Mouse (Mus musculus) forebrain, embryonic 10.5 days (tissue): ENCODE measurements at regions not wholly inside any gene's neighbourhood (a gene's known extent, or its start where the extent isn't known, plus 50 kb on each side); places are given as distances from the start of the nearest gene placed in this dataset.

Experiments used
- DNase-seq: peaks from one replicate; pipeline ENCODE4 v3.0.0-alpha.2; 2017; ENCODE audit warnings: low spot score; ENCODE audit errors: extremely low spot score
- H3K27ac ChIP-seq: fragments of 300-500 bp; sonication (generic); 2 replicates; pipeline ENCODE4 v1.5.1; 2016; ENCODE audit warnings: mild to moderate bottlenecking
- H3K27me3 ChIP-seq: fragments of 300-500 bp; sonication (generic); 2 replicates; pipeline ENCODE4 v1.6.1; 2016; ENCODE audit warnings: mild to moderate bottlenecking; ENCODE audit not compliant: poor library complexity, severe bottlenecking
- H3K36me3 ChIP-seq: fragments of 300-500 bp; sonication (generic); replicated peaks from 2 replicates; pipeline ENCODE4 v1.6.1; 2016; ENCODE audit warnings: mild to moderate bottlenecking, moderate library complexity
- H3K4me1 ChIP-seq: fragments of 300-500 bp; sonication (generic); 2 replicates; pipeline ENCODE4 v1.6.1; 2016
- H3K4me3 ChIP-seq: fragments of 300-500 bp; sonication (generic); 2 replicates; pipeline ENCODE4 v1.5.1; 2016; ENCODE audit warnings: mild to moderate bottlenecking, moderate library complexity
- H3K9me3 ChIP-seq: fragments of 300-500 bp; sonication (generic); 2 replicates; pipeline ENCODE4 v1.6.1; 2016; ENCODE audit warnings: mild to moderate bottlenecking, moderate library complexity
- WGBS: fragments of 180-500 bp; shearing (Covaris S2); methylation state at CpG from one replicate; pipeline ENCODE4 v1.1.7; 2016; 5-methylcytosine and 5-hydroxymethylcytosine counted together

DNA sequence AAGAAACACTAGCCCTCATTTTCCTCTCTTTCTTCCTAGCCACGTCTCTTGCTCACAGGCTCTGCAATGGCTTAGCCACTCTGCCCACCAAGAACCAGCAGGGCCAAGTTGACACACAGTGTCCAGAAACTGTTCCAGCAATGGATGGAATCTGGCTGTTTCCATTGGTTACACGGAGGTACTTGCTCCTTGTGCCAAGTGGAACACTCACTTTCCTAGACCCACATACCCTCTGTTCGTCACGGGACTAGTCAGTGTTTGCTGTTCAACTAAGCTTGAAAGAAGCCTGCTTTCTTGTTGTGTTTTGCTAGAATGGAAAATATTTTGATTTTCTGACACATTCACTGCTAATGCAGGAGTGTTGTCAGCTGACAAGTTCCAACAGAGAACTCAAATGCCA lies 575.7 kb upstream of the Gulo start:
- H3K36me3 ChIP-seq: no peaks in the 10 kb centered on the region
- H3K27ac ChIP-seq: no peak overlapping the region
- no peaks in the 10 kb centered on the region for H3K4me1 ChIP-seq
- H3K27me3 ChIP-seq: no peaks in the 10 kb centered on the region
- no peak for DNase-seq
- WGBS: 80% methylated on average over 4 of the region's 4 CpGs
- no peak overlapping the region for H3K4me3 ChIP-seq
- H3K9me3 ChIP-seq: no peaks in the 10 kb centered on the region

DNA sequence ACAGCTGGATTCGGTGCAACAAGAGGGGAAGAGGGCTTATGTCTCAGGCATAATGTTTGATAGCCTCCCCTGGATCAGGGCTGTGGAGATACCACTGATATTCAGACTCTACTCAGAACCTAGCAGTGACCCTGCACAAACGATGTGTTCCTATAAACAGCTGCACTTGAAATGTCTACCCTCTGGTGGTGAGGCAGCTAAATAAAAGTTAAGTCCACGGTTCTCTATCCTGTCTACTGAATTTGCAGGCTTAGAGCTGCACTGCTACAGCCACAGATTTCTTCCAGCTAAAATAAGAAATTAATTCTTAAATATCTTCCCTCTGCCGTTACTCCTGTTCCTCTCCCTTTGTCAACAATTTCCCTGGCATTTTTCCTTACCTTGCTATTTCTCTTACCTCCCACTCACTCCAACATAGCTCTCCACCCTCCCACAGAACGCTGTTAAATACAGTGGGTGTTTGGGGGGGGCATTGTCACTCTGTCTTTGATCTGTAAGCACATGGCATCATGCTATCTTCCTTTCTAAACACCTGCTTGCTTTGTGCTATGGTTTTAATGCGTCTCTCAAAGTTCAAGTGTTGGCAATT lies 571.0 kb upstream of the Gulo start:
- Histone ChIP-seq H3K4me3 (no peak overlapping the region), H3K36me3 (no peaks in the 10 kb centered on the region)
- WGBS: 83% methylated on average over 6 of the region's 6 CpGs

DNA sequence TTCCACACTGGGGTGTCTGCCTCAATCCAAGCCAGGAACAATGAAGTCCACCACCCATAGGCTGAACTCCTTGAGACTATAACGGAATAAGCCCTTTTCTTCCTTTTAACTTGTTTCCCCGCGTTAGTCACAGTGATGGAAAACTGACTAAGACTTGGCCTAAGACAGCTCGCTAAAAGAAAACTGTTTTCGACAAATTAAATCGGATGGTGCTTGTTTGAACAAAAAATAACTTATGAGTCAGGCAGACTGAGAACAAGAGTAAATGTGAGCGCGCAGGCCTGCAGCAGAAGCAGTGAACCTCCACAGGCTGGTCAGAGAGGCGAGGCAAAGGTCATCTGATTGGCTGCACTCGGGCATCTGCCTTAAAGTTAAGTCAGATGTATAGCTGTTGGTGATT lies 557.6 kb upstream of the Gulo start:
- Histone ChIP-seq H3K4me1 (no peaks in the 10 kb centered on the region; the same call in 1 of the 2 replicates), H3K4me3 (no peak overlapping the region)
- WGBS: 83% methylated on average over 10 of the region's 10 CpGs

More for the DNA sequence above, 571.0 kb upstream of the Gulo start:
- Histone ChIP-seq H3K27ac (no peak overlapping the region), H3K9me3 (0 out of 2 replicates have a peak, but pooled peaks cover 2% of the 10 kb centered on the region), H3K27me3 (no peaks in the 10 kb centered on the region), H3K4me1 (no peaks in the 10 kb centered on the region)
- DNase-seq: no peak

DNA sequence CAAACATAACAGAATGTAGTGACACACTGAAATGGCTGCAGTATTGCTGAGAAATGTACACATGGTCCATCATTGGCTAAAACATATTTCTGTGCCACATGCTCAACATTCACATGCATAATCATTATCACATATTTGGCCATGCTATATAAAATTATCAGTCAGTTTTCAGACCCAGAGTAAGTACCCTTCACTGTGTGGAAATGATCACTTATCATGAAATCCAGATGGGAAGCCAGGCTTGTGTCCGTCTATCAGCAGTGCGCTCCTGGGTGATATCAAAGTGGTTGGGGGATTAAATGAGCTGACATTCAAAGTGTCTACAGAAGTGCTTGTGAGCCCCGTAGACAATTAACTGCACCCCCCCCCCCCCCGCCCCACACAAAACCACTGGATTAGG lies 553.7 kb upstream of the Gulo start:
- Histone ChIP-seq H3K27me3 (no peaks in the 10 kb centered on the region), H3K36me3 (no peaks in the 10 kb centered on the region), H3K9me3 (no peaks in the 10 kb centered on the region), H3K27ac (no peak overlapping the region), H3K4me3 (no peak overlapping the region), H3K4me1 (no peaks in the 10 kb centered on the region; the same call in 1 of the 2 replicates)
- no peak for DNase-seq
- 67% methylated on average over 4 of the region's 4 CpGs for WGBS

More for the DNA sequence above, 557.6 kb upstream of the Gulo start:
- Histone ChIP-seq H3K36me3 (no peaks in the 10 kb centered on the region), H3K27ac (no peak overlapping the region), H3K9me3 (no peaks in the 10 kb centered on the region), H3K27me3 (no peaks in the 10 kb centered on the region)
- DNase-seq: no peak

DNA sequence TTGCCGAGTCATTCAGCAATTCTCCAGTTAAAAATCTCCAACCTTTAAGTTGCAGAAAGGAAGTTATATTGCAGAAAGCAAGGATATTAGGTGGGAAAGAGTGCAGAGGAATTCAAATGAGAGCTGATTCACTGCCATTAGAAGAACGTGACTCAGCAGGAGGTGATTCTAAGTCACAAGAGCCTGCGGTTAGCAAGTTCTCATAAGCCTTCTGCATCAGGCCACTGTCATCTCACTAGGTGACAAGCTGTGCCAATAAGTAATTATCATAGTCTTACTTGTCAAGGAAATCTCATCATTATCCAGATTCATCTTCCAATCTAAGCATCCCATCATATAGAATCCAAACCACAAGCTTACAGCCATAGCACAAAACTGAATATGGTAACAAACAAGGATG lies 552.7 kb upstream of the Gulo start:
- 81% methylated on average over 3 of the region's 3 CpGs for WGBS
- H3K27me3 ChIP-seq: no peaks in the 10 kb centered on the region
- H3K4me3 ChIP-seq: no peak overlapping the region
- no peaks in the 10 kb centered on the region for H3K9me3 ChIP-seq
- no peak for DNase-seq
- H3K4me1 ChIP-seq: no peaks in the 10 kb centered on the region; the same call in 1 of the 2 replicates
- H3K36me3 ChIP-seq: no peaks in the 10 kb centered on the region
- H3K27ac ChIP-seq: no peak overlapping the region

DNA sequence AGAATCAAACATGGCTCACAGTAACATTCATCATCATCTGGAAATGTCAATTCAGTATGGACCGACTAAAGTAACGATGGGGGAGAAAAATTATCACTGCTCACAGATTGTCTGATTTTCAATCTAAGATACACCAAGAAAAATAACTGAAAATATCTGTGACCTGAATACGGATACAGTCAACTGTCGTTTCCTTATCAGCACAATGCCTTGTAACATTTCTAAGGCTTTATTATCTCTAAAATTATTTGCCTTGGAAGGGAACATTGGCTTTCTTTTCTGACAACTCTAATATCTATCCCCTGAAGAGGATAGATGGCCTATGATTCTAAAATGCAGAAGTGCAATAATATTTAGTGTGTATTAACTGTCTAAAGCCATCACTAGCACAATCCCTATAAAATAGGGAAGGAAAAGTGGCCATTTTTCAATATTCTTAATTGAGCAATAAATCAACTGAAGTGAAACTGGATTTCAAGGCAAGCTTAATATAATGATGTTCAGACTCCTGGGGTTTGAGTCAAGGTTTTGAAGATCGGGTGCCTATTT lies 552.1 kb upstream of the Gulo start:
- Histone ChIP-seq H3K4me3 (no peak overlapping the region), H3K27ac (no peak overlapping the region), H3K27me3 (no peaks in the 10 kb centered on the region), H3K4me1 (no peaks in the 10 kb centered on the region; the same call in 1 of the 2 replicates), H3K36me3 (no peaks in the 10 kb centered on the region), H3K9me3 (no peaks in the 10 kb centered on the region)
- no peak for DNase-seq
- WGBS: 98% methylated on average over 5 of the region's 5 CpGs

DNA sequence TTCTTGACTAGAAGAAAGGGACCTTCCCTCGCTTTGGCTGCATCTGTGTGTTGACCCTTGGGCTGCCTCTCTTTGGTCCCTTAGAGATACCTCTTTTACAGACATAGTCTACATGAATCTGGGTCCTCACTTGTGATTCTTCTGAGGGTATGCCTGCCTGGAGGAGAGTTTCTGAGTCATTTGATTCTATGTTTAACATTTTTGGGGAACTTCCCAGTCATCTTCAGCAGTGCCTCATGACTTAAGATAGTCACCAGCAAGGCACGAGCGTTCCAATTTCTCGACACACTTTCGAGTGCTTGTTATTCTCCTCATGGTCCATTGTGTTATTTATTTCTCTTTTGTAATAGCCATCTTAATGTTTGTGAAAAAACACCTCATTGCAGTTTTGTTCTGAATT lies 549.4 kb upstream of the Gulo start:
- WGBS: 91% methylated on average over 5 of the region's 5 CpGs
- no peaks in the 10 kb centered on the region; the same call in 1 of the 2 replicates for H3K4me1 ChIP-seq
- DNase-seq: no peak
- H3K9me3 ChIP-seq: no peaks in the 10 kb centered on the region
- H3K36me3 ChIP-seq: no peaks in the 10 kb centered on the region
- H3K27ac ChIP-seq: no peak overlapping the region
- no peak overlapping the region for H3K4me3 ChIP-seq
- no peaks in the 10 kb centered on the region for H3K27me3 ChIP-seq

DNA sequence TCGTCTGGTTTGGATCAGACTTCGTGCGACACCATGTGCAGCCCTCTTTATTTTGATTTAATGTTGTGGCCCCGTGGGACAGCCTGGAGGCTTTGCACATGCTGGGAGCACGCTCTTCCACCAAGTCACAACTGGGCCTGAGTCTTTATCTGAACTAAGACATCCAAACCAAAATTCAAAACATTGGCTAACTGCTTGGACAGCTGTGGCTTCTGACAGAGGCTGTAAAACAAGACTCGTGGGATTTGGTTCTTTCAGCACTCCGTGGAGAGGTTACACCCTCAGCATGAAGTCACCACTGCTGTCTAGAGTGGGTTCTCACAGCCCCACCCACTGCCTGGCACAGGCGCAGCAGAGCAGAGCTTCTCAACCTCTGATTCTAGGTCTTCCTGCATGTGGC lies 548.6 kb upstream of the Gulo start:
- no peaks in the 10 kb centered on the region for H3K4me1 ChIP-seq
- H3K36me3 ChIP-seq: no peaks in the 10 kb centered on the region
- DNase-seq: no peak
- no peak overlapping the region for H3K27ac ChIP-seq
- no peaks in the 10 kb centered on the region for H3K9me3 ChIP-seq
- WGBS: 83% methylated on average over 8 of the region's 8 CpGs
- no peak overlapping the region for H3K4me3 ChIP-seq
- no peaks in the 10 kb centered on the region for H3K27me3 ChIP-seq

DNA sequence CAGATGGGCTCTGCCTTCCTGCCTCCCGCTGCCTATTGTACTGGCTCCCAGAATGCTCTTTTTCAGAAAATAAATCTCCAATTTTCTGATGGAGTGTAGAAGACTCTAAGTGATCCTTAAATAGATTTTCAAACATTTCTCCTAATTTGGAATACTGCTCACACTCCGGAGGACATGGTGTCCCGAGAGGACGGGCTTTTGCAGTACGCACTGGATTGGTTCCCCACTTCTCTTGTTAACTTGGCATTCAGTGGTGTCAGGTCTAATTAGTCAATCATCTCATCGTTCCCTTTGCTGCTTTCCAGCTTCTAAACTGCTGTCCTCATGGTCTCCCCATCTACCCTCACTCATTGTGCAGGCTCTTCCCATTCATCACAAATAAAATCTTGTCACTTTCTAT lies 529.5 kb upstream of the Gulo start:
- DNase-seq: no peak
- no peaks in the 10 kb centered on the region for H3K4me1 ChIP-seq
- H3K27ac ChIP-seq: no peak overlapping the region
- WGBS: 89% methylated on average over 6 of the region's 6 CpGs
- H3K9me3 ChIP-seq: no peaks in the 10 kb centered on the region
- H3K36me3 ChIP-seq: no peaks in the 10 kb centered on the region
- H3K4me3 ChIP-seq: no peak overlapping the region
- no peaks in the 10 kb centered on the region for H3K27me3 ChIP-seq

DNA sequence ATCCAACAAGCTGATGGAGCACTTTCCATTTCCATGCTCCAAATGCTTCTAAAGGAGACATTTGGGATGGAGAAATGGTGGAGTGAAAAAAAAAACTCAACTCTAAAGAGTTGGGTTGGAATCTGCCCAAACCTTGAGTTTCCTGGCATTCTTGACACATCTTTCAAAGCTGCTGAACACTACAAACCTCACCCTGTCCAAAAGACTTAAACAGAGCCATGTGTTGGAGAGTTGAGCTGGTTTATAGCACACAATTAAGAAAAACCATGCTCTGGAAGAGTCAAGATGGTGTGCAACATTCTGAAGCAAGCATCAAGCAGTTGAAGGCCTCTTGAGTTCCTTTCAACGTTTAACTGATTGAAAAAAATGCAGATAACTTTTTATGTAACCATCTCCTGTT lies 525.7 kb upstream of the Gulo start:
- H3K4me1 ChIP-seq: no peaks in the 10 kb centered on the region
- H3K36me3 ChIP-seq: no peaks in the 10 kb centered on the region
- H3K9me3 ChIP-seq: no peaks in the 10 kb centered on the region
- no peaks in the 10 kb centered on the region for H3K27me3 ChIP-seq
- no peak overlapping the region for H3K27ac ChIP-seq
- DNase-seq: no peak
- H3K4me3 ChIP-seq: no peak overlapping the region
- 74% methylated on average over 1 of the region's 1 CpGs for WGBS

DNA sequence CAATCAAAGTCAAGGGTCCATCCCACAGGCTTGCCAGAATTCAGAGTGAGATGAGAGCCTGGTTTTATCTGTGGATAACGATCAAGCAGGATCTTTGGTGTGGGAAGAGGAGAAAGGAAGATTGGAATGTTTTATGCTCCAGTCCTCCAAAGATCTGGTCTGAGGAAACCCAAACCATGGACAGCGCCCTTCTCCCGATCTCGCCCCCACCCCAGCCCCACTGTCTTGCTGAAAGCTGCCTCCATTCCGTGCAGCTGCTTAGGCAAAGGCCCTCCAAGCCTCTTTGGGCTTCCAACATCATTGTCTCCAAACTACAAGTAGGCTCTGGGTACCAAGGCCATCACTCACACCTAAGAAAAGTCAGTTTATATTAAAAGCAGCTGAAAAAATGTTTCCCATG lies 519.1 kb upstream of the Gulo start:
- no peak for DNase-seq
- no peak overlapping the region for H3K4me3 ChIP-seq
- no peaks in the 10 kb centered on the region for H3K27me3 ChIP-seq
- no peaks in the 10 kb centered on the region for H3K9me3 ChIP-seq
- 40% methylated on average over 5 of the region's 5 CpGs for WGBS
- no peaks in the 10 kb centered on the region for H3K36me3 ChIP-seq
- H3K4me1 ChIP-seq: no peaks in the 10 kb centered on the region
- H3K27ac ChIP-seq: no peak overlapping the region

DNA sequence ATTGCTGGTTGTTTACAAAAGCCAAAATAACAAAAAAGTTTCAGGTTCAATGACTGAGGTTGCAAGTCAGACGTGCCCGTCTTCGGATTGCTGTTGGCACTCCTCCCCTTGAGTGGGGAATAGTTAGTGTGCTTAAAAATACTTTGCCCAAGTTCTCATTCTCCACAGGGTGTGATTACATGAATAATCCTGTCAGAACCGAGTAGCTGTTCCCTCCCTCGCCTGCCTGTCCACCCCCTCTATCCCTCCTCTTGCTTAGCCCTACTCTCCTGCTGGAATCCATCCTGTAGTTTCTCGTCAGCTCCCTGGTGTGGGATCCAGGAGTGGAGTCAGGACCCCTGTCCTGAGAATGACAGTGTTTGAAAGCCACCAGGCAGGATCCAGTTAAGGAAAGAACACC lies 518.1 kb upstream of the Gulo start:
- 73% methylated on average over 6 of the region's 6 CpGs for WGBS
- Histone ChIP-seq H3K36me3 (no peaks in the 10 kb centered on the region), H3K4me3 (no peak overlapping the region), H3K9me3 (no peaks in the 10 kb centered on the region), H3K27ac (no peak overlapping the region), H3K27me3 (no peaks in the 10 kb centered on the region), H3K4me1 (peaks cover 2% of the 10 kb centered on the region; the same call in 1 of the 2 replicates)
- no peak for DNase-seq

DNA sequence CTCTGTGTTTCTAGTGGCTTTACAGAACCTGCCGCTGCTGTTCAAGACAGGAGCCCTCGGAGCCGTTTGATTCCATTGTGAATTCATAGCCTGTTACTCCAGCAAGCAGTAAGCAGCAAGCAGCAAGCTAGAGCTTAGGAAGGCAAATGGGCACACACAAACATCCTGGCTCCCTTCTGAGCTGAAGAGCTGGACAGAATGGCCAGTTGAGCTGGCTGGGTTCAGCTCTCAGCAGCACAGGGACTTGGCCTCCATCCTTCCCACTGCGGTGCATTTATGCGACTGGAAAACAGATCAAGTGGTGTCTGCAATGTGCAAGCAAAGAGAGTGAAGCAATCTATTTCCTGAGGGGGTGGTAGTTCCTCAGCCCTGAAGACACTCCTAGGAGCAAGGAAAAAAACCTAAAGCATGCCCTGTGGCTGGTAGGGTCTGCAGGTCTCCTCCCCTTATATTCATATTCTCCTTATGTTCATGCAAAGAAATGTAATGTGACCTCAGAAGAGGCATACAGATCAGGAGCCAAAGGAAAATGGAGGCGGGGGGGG lies 513.9 kb upstream of the Gulo start:
- Histone ChIP-seq H3K4me1 (peaks cover 5% of the 10 kb centered on the region; the same call in 1 of the 2 replicates), H3K9me3 (no peaks in the 10 kb centered on the region), H3K27ac (no peak overlapping the region; the same call in 1 of the 2 replicates), H3K36me3 (no peaks in the 10 kb centered on the region), H3K27me3 (no peaks in the 10 kb centered on the region), H3K4me3 (no peak overlapping the region)
- DNase-seq: no peak
- WGBS: 77% methylated on average over 6 of the region's 6 CpGs
